Mouse (Mus musculus) liver, embryonic 16.5 days (tissue): ENCODE data around the gene Otulin. TPM values are rescaled to one million over a fixed set of nuclear protein-coding genes. Genes with fewer than 3 reads are reported as not detected.

Experiments
- ATAC-seq: fragments of 200-750 bp; cut with Nextera tagmentation; 2 replicates; pipeline ENCODE4 v1.8.0; 2017; ENCODE audit warnings: low read depth, mild to moderate bottlenecking, moderate number of reproducible peaks, moderate library complexity
- H3K27ac ChIP-seq: fragments of 300-500 bp; sonication (generic); 2 replicates; pipeline ENCODE4 v1.5.1; 2014; ENCODE audit warnings: mild to moderate bottlenecking, low read length
- H3K27me3 ChIP-seq: fragments of 300-500 bp; sonication (generic); 2 replicates; pipeline ENCODE4 v1.6.1; 2014; ENCODE audit warnings: low read depth, low read length, mixed read lengths; ENCODE audit not compliant: control insufficient read depth, insufficient read depth
- H3K36me3 ChIP-seq: fragments of 300-500 bp; sonication (generic); 2 replicates; pipeline ENCODE4 v1.6.1; 2014; ENCODE audit warnings: mild to moderate bottlenecking; ENCODE audit not compliant: control insufficient read depth, insufficient read depth
- H3K4me1 ChIP-seq: fragments of 300-500 bp; sonication (generic); 2 replicates; pipeline ENCODE4 v1.6.1; 2014; ENCODE audit warnings: low read depth, low read length, mixed read lengths; ENCODE audit not compliant: control insufficient read depth
- H3K4me2 ChIP-seq: fragments of 300-500 bp; sonication (generic); 2 replicates; pipeline ENCODE4 v1.6.1; 2014; ENCODE audit warnings: low read depth, low read length, mixed read lengths
- H3K4me3 ChIP-seq: fragments of 300-500 bp; sonication (generic); 2 replicates; pipeline ENCODE4 v1.5.1; 2014; ENCODE audit warnings: low read depth, mild to moderate bottlenecking, low read length
- H3K9ac ChIP-seq: fragments of 300-500 bp; sonication (generic); 2 replicates; pipeline ENCODE4 v1.6.1; 2014; ENCODE audit warnings: low read depth, low read length
- H3K9me3 ChIP-seq: fragments of 300-500 bp; sonication (generic); replicated peaks from 2 replicates; pipeline ENCODE4 v1.6.1; 2016; ENCODE audit warnings: low read length; ENCODE audit not compliant: control insufficient read depth
- WGBS: fragments of 180-500 bp; shearing (Covaris S2); extraction: QIAGEN DNeasy Blood & Tissue Kit; methylation state at CpG from one replicate; pipeline ENCODE4 v1.1.7; 2014; ENCODE audit not compliant: insufficient replicate concordance; 5-methylcytosine and 5-hydroxymethylcytosine counted together
- polyA plus RNA-seq: library from polyadenylated mRNA; unstranded; fragments of >200 nt; fragmentation: Nextera tagmentation; extraction: Ambion mirVana; gene quantifications from 2 replicates; pipeline ENCODE4 v1.2.1, GENCODE M21; 2015

The Otulin gene
- polyA plus RNA-seq, 1 experiment from 2014 or later: 12.3 TPM

DNA sequence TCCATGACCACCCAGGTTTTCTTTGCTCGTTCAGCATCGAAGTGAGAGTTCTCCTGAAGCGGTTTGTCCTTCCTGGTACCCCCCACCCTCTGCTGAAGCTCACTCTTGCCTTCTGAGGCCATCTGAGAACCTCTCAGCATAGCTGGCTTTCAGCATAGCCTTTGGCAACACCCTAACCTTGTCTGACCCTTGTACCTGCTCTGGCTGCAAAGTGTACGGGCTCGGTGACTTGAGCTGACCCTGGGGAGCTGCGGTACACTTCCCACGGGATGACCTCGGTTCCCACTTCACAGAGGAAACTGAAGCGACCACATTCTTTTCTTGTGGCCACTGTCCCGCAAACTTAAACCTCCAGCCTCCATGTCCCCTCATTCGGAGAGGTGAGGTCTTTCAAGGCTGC, 70.2 kb downstream of the Otulin start:
- Histone ChIP-seq H3K27me3 (no peaks in the 10 kb centered on the region), H3K9ac (no peak overlapping the region), H3K4me2 (no peak overlapping the region), H3K36me3 (no peaks in the 10 kb centered on the region), H3K9me3 (no peaks in the 10 kb centered on the region), H3K27ac (no peak overlapping the region), H3K4me1 (no peaks in the 10 kb centered on the region), H3K4me3 (no peak overlapping the region)
- ATAC-seq: no peak
- 70% methylated on average over 11 of the region's 11 CpGs for WGBS

DNA sequence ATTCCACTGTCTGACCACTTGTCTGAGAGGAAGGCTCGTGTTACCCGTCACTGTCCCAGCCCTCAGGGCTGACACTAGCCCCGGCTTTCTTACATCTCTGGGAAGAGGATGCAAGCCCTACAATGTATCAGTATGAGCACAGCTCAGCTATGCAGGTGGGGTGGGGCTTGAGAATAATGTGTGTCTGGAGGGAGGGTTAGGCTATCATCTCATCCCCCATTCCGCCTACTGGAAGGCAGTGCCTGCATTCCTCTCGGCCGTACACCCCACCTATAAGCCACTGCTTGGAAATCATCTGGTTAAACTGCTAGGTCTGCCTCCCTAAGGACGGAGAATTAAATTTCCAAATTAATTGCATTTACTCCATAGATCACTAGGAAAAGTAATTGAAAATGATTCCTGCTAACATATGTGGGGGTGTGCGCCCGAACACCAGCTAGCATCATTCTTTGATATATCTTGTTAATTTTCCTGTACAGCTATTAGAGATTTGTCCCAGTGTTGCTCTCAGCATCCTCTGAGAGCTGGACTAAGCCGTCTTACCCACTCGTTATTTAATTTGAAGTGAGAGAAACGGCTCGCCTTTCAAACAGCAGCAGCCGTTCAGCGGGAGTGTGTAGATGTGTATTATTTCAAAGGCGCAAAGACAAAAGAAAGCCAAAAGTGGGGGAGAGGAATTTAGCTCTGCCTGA, 71.9 kb downstream of the Otulin start:
- Histone ChIP-seq H3K36me3 (no peaks in the 10 kb centered on the region), H3K4me3 (no peak overlapping the region), H3K27me3 (no peaks in the 10 kb centered on the region), H3K4me1 (no peaks in the 10 kb centered on the region), H3K4me2 (no peak overlapping the region), H3K9ac (no peak overlapping the region), H3K9me3 (no peaks in the 10 kb centered on the region), H3K27ac (no peak overlapping the region)
- 88% methylated on average over 16 of the region's 16 CpGs for WGBS
- ATAC-seq: no peak

DNA sequence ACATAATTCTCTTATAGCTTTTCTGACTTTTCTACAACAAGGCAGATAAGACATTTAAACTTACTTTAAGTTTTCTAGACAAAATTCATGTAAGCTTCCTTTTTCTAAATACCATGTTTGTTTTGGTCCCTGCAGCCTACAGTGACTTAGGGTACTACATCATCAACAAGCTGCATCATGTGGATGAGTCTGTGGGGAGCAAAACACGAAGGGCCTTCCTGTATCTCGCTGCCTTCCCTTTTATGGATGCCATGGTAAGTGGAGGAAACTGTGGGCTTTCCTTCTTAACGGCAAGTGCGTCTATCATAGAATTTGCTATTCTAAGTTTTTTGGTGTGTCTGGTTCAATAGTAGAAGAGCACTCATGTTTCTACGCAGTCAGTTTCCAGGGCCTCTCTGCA, 76.9 kb downstream of the Otulin start:
- Histone ChIP-seq H3K4me3 (no peak overlapping the region), H3K4me2 (no peak overlapping the region), H3K9me3 (no peaks in the 10 kb centered on the region), H3K36me3 (no peaks in the 10 kb centered on the region), H3K9ac (no peak overlapping the region), H3K27me3 (no peaks in the 10 kb centered on the region), H3K4me1 (peaks cover 8% of the 10 kb centered on the region), H3K27ac (no peak overlapping the region)
- no peak for ATAC-seq
- 58% methylated on average over 5 of the region's 5 CpGs for WGBS

DNA sequence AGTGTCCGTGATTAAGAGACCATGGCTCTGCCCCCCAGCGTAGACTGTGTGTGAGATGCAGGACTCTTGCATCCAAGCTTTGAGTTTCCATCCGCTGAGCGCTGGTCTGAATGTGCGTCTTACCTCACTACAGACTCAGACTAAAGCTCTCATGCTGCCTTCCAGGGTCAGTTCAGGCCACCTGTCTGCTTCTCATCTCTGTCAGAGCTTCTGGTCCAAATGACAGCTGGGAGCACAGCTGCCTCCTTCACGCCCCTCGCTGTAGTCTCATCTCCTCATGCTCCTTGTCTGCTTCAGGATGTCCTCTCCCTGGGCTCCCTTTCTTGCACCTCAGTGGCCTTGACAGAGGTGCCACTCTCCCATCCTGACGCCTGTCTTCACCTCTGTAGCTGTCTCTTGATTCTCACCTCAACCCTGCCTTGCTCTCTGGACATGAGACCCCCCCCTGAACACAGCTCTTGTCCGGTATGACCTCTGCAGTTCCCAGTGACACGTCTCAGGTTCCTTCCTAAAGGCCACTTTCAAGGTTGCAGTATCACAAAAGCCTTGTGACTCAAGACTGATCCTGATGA, 78.3 kb downstream of the Otulin start:
- WGBS: 81% methylated on average over 10 of the region's 10 CpGs
- ATAC-seq: no peak
- Histone ChIP-seq H3K27ac (no peak overlapping the region), H3K4me3 (no peak overlapping the region), H3K9ac (no peak overlapping the region), H3K4me1 (peaks cover 9% of the 10 kb centered on the region), H3K36me3 (no peaks in the 10 kb centered on the region), H3K27me3 (no peaks in the 10 kb centered on the region), H3K9me3 (no peaks in the 10 kb centered on the region), H3K4me2 (no peak overlapping the region)

DNA sequence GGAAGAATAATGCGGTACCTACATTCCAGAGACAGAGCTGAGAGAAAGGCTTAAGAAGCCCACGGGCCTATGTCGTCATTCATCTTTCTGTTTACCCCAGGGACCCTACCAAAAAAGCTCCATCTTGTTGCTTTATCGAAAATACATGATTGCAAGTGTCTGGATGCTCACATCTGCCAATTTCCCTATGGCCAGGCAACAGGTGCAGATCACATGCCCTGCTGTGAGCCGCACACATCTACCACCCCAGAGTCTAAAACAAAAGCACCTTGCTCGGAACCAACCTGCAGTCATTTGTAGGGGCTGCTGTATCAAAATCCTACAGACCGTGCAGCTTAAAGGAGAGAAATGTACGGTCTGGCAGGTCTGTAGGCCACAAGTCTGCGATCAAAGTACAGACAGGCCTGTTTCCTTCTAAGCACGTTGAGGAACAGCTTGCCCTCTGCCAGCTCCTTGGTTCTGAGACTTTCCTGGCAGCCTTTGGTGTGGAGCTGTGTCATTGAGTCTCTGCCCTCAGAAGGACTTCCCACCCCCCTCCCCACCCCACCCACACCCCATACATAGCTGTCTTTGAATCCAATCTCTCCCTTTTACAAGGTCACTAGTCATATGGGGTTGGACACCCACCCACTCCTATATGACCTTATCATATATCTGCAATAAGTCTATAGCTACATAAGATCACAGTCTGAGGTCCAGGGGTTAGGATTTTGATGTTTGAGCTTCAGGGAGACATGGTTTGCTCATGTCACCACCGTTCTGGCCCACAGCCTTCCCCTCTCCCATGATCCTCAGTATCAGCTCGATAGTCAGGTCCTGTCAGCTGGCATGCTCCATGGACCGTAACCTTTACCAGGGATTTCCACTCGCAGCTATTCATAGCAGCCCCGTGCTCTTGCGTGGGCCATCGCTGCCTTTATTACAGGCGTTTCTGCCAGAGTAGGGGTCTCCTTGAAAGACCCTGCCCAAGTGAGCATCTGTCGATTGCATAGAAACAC, 79.1 kb downstream of the Otulin start:
- ATAC-seq: no peak
- no peak overlapping the region for H3K27ac ChIP-seq
- H3K4me1 ChIP-seq: peaks cover 9% of the 10 kb centered on the region

DNA sequence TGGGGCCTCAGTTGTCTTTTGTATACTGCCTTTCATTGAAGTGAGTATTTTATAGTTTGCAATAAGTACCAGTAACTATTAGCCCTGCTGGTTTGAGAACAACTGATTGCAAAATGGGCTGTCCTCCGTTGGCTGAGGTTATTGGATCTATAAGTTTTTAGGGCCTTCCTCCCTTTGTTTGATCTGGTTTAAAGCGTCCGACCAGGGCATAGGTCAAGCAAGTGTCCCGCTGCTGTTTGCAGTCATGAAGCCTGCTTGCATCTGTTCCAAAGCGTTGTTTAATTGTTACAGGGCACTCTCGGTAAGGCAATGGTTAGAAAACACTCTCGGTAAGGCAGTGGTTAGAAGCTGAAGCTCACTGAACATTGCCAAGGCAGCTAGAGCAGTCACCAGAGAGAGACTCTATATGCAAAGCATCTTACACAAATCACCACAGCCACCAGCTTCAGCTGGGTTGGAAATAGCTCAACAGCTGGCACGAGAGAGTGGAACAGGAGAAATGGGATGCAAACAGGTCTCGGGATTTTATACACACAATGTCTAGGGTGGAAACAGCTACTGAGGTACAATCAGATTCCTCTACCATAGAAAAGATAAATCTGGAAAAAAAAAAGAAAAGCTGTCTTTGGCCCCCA, 80.0 kb downstream of the Otulin start:
- H3K27ac ChIP-seq: no peak overlapping the region
- whole genome bisulfite sequencing: 75% methylated on average over 9 of the region's 9 CpGs
- peak; percentile 41; the same call in 1 of the 2 replicates for ATAC-seq

More for the DNA sequence above, 79.1 kb downstream of the Otulin start:
- H3K36me3 ChIP-seq: no peaks in the 10 kb centered on the region
- no peak overlapping the region for H3K4me3 ChIP-seq
- 85% methylated on average over 19 of the region's 19 CpGs for WGBS
- H3K4me2 ChIP-seq: no peak overlapping the region
- H3K9ac ChIP-seq: no peak overlapping the region
- H3K27me3 ChIP-seq: no peaks in the 10 kb centered on the region
- no peaks in the 10 kb centered on the region for H3K9me3 ChIP-seq

DNA sequence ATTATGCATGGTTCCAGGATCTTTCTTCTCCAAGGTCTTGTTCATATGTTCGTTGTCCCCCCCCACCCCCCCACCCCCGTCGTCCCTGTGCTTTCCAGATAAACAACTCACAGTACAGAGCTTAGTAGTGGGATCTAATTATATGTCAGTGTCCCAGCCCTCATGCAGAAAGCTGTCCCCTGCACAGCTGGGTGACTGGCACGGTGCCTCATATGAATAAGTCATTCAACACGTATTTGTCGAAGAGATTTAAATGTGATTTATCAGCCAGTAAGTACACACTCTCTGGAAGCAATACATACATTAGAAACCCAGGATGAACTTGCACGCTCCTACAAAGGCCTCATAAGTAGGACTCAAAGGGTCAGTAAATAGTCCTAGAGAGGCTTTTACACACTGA, 80.6 kb downstream of the Otulin start:
- Histone ChIP-seq H3K4me2 (no peak overlapping the region), H3K36me3 (no peaks in the 10 kb centered on the region), H3K27ac (no peak overlapping the region), H3K9me3 (no peaks in the 10 kb centered on the region), H3K27me3 (no peaks in the 10 kb centered on the region), H3K4me1 (peaks cover 9% of the 10 kb centered on the region), H3K4me3 (no peak overlapping the region), H3K9ac (no peak overlapping the region)
- WGBS: 64% methylated on average over 7 of the region's 7 CpGs
- no peak for ATAC-seq

More for the DNA sequence above, 80.0 kb downstream of the Otulin start:
- peaks cover 9% of the 10 kb centered on the region for H3K4me1 ChIP-seq
- no peak overlapping the region for H3K4me2 ChIP-seq
- no peaks in the 10 kb centered on the region for H3K9me3 ChIP-seq
- no peaks in the 10 kb centered on the region for H3K36me3 ChIP-seq
- H3K4me3 ChIP-seq: no peak overlapping the region
- H3K27me3 ChIP-seq: no peaks in the 10 kb centered on the region
- no peak overlapping the region for H3K9ac ChIP-seq

DNA sequence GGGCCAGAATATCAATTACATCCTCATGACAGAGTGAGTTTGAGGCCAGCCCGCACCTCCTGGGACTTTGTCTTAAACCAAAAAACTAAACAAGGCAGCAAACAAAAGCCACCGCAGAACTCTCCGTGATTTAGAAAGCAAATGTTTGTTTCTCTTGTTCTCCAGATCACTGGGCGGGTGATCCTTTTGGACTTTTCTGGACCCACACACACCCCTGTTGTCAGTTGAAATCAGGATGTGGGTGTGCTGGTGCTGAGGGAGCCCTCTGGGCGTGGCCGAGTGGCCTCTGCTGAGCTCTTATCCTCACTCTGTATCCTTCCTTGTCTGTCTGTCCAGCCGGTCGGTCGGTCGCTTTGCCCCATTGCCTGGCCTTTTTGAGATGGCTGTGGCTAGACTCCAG, 81.4 kb downstream of the Otulin start:
- Histone ChIP-seq H3K36me3 (no peaks in the 10 kb centered on the region), H3K9me3 (no peaks in the 10 kb centered on the region), H3K4me2 (no peak overlapping the region), H3K4me3 (no peak overlapping the region), H3K4me1 (peaks cover 9% of the 10 kb centered on the region), H3K27ac (no peak overlapping the region), H3K9ac (no peak overlapping the region), H3K27me3 (no peaks in the 10 kb centered on the region)
- ATAC-seq: no peak
- WGBS: 43% methylated on average over 10 of the region's 10 CpGs
